Mouse (Mus musculus) hindbrain, embryonic 12.5 days (tissue): ENCODE measurements at regions not wholly inside any gene's neighbourhood (a gene's known extent, or its start where the extent isn't known, plus 50 kb on each side); places are given as distances from the start of the nearest gene placed in this dataset.
"Not testable (repeated sequence)": the region's sequence is repeated elsewhere in the genome, so short reads cannot be mapped to it uniquely, and the experiment has no call there.

ENCODE experiments used
- ATAC-seq: fragments of 200-750 bp; cut with Nextera tagmentation; 2 replicates; pipeline ENCODE4 v1.8.0; 2017; ENCODE audit warnings: moderate TSS enrichment; ENCODE audit not compliant: low FRiP score
- H3K27ac ChIP-seq: fragments of 300-500 bp; sonication (generic); 2 replicates; pipeline ENCODE4 v1.5.1; 2016; ENCODE audit warnings: mild to moderate bottlenecking
- H3K27me3 ChIP-seq: fragments of 300-500 bp; sonication (generic); 2 replicates; pipeline ENCODE4 v1.6.1; 2016; ENCODE audit warnings: mild to moderate bottlenecking
- H3K36me3 ChIP-seq: fragments of 300-500 bp; sonication (generic); 2 replicates; pipeline ENCODE4 v1.6.1; 2016; ENCODE audit warnings: mild to moderate bottlenecking
- H3K4me1 ChIP-seq: fragments of 300-500 bp; sonication (generic); 2 replicates; pipeline ENCODE4 v1.6.1; 2016
- H3K4me2 ChIP-seq: fragments of 300-500 bp; sonication (generic); replicated peaks from 2 replicates; pipeline ENCODE4 v1.6.1; 2016; ENCODE audit warnings: mild to moderate bottlenecking
- H3K4me3 ChIP-seq: fragments of 300-500 bp; sonication (generic); 2 replicates; pipeline ENCODE4 v1.5.1; 2016; ENCODE audit warnings: mild to moderate bottlenecking
- H3K9ac ChIP-seq: fragments of 300-500 bp; sonication (generic); 2 replicates; pipeline ENCODE4 v1.6.1; 2016; ENCODE audit warnings: mild to moderate bottlenecking, moderate library complexity
- H3K9me3 ChIP-seq: fragments of 300-500 bp; sonication (generic); replicated peaks from 2 replicates; pipeline ENCODE4 v1.6.1; 2016; ENCODE audit warnings: mild to moderate bottlenecking
- WGBS: fragments of 180-500 bp; shearing (Covaris S2); methylation state at CpG from one replicate; pipeline ENCODE4 v1.1.7; 2016; 5-methylcytosine and 5-hydroxymethylcytosine counted together

DNA sequence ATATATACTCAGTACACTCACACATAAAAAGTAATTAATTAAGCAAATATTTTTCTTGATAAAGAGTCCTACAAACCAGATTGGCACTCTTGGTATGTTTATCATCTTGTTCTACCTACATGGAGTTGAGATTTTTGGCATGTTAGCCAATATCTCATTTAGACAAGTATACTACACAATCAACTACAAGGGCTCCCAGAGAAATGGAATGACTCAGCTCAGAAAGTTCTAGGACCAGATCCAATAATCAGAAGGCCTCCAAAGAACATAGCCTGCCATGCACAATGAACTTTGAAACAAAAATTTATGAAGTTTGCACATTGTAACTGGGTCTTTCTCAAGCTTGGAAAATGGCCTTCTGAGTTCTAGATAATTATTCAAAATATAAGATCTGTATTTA lies 100.0 kb upstream of the Tbl1x start:
- Histone ChIP-seq H3K4me2 (no peak overlapping the region), H3K4me3 (no peak overlapping the region), H3K4me1 (no peaks in the 10 kb centered on the region), H3K27ac (no peak overlapping the region), H3K36me3 (no peaks in the 10 kb centered on the region), H3K9ac (no peak overlapping the region), H3K9me3 (no peaks in the 10 kb centered on the region), H3K27me3 (no peaks in the 10 kb centered on the region)
- ATAC-seq, result no peak

DNA sequence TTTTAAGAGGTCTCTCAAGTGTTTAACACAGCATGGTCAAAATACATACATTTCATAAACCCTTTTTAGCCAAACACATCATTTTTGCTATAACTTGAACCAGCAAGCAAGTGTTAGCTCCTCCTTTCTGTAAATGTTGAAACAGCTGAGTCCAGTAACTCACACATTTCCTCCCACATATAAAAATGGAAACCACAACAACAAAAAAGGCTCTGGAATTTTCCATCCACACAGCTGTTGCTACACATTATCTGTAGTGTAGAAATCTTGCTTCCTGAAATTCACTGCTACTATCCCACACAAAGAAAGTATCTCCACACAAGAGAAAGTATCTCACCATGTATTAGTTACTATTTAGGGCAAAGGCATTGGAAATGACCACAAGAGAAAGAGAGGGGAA lies 96.7 kb upstream of the Tbl1x start:
- Histone ChIP-seq H3K36me3 (no peaks in the 10 kb centered on the region), H3K27me3 (no peaks in the 10 kb centered on the region), H3K27ac (no peak overlapping the region), H3K4me2 (no peak overlapping the region), H3K9ac (no peak overlapping the region), H3K9me3 (no peaks in the 10 kb centered on the region), H3K4me1 (no peaks in the 10 kb centered on the region), H3K4me3 (no peak overlapping the region)
- no peak for ATAC-seq

DNA sequence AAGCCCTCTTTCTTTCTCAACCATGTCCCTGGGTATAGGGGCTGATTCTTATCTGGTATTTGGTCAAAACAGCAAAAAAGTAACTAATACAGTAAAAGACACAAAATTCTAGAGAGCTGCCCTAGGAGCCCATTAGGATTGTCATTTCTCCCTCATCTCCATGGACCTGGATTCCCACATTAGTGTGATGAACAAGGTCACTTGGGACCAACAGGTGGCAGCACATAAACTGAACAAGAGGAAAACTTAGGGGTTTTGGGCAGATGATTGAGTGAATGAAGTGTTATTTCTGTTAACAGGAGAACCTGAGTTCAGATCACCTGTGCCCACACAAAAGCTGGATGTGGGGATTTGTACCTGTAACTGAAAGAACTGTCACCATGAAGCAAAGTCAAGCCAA lies 93.0 kb upstream of the Tbl1x start:
- H3K4me3 ChIP-seq, result no peak overlapping the region
- H3K36me3 ChIP-seq, result no peaks in the 10 kb centered on the region
- no peak overlapping the region for H3K4me2 ChIP-seq
- H3K9me3 ChIP-seq, result no peaks in the 10 kb centered on the region
- no peak overlapping the region for H3K27ac ChIP-seq
- H3K9ac ChIP-seq, result no peak overlapping the region
- no peak for ATAC-seq
- H3K4me1 ChIP-seq, result no peaks in the 10 kb centered on the region
- no peaks in the 10 kb centered on the region for H3K27me3 ChIP-seq

DNA sequence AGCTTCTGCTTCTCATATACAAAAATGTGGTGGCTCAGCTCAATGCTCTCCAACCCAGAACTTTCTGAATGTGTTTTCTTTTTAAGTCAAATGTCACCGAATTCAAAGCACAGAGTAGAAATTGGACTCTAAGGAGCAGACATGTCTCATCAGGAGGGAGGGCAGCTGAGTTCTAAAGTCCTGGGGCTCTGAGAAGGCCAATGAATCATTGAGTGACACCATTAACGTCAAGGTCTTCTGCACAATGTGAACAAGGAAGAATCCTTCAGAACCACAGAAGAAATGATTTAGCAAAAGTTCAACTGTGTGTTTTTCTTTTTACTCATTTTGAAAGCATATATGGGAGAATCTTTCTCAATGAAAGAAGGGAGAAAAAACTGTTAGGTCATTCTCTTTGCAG lies 88.6 kb upstream of the Tbl1x start:
- no peak for ATAC-seq
- Histone ChIP-seq H3K4me3 (no peak overlapping the region), H3K27me3 (no peaks in the 10 kb centered on the region)

DNA sequence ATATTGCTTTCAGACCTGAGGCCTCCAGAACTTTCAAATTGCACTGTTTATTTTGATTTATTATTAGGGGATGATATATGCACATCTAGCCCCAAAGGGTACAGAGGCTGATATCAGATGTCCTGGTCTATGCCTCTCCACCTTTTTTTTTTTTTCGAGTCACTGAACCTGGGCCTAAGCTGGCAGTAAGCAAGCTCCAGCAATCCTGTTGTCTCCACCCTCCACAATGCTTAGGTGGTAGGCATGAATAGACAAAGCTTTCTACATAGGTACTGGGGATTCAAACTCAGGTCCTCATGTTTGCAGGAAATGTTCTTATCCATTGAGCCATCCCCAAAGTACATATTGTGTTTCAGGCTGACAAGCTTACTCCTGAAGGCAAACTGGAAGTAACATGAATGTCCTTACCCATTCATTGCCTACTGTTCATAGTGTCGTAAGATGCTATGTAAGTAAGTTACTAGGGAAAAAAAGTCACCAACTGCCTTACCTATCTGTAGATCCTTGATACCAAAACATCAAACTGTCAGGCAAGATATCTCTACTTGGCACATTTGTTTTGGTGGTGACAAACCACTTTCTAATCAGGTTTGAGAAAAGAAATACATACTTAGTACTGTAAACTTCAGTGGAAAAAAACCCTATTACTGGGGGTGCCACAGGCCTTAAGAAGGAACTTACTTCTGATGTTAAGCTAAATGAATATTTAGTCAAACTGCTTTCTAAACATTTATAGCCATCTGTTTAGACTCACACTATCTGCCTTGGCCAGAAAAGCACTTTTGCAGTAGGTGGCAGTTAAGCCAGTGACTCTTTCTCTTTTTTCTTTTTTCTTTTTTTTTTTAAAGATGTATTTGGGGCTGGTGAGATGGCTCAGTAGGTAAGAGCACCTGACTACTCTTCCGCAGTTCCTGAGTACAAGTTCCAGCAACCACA lies 85.8 kb upstream of the Tbl1x start:
- H3K4me2 ChIP-seq, result no peak overlapping the region
- no peak overlapping the region for H3K9ac ChIP-seq
- H3K36me3 ChIP-seq, result no peaks in the 10 kb centered on the region
- ATAC-seq, result no peak
- H3K27ac ChIP-seq, result no peak overlapping the region
- WGBS, result 88% methylated on average over 3 of the region's 3 CpGs
- H3K9me3 ChIP-seq, result no peaks in the 10 kb centered on the region
- no peak overlapping the region for H3K4me3 ChIP-seq
- H3K4me1 ChIP-seq, result no peaks in the 10 kb centered on the region
- H3K27me3 ChIP-seq, result no peaks in the 10 kb centered on the region

More for the DNA sequence above, 88.6 kb upstream of the Tbl1x start:
- Histone ChIP-seq H3K27ac (no peak overlapping the region), H3K9ac (no peak overlapping the region), H3K9me3 (no peaks in the 10 kb centered on the region), H3K36me3 (no peaks in the 10 kb centered on the region), H3K4me1 (no peaks in the 10 kb centered on the region), H3K4me2 (no peak overlapping the region)
- 54% methylated on average over 2 of the region's 2 CpGs for WGBS

DNA sequence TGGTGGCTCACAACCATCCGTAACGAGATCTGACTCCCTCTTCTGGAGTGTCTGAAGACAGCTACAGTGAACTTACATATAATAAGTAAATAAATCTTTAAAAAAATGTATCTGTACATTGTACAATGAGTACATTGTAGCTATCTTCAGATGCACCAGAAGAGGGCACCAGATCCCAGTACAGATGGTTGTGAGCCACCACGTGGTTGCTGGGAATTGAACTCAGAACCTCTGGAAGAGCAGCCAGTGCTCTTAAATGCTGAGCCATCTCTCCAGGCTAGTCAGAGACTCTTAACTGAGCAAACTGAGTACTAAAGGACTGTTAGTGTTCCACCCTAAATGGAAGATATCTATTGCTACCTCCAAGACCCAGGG lies 85.1 kb upstream of the Tbl1x start:
- not testable (repeated sequence) for H3K4me3 ChIP-seq, ATAC-seq, H3K4me2 ChIP-seq, H3K36me3 ChIP-seq, H3K9me3 ChIP-seq, H3K9ac ChIP-seq, H3K27me3 ChIP-seq, H3K27ac ChIP-seq, H3K4me1 ChIP-seq
- WGBS, result 71% methylated on average over 3 of the region's 3 CpGs

DNA sequence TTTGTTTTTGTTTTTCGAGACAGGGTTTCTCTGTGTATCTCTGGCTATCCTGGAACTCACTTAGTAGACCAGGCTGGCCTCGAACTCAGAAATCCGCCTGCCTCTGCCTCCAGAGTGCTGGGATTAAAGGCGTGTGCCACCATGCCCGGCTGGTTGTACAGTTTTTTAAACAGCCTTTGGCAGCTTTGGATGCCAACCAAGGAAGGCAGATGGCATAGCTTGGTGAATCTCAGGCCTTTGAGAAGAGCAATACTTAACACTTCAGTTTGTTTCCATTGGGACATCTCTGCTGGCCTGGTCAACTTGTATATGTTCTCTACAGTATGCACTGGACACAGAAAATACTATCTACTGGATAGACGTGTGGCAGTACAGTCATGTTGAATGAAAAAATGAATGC lies 84.0 kb upstream of the Tbl1x start:
- H3K4me1 ChIP-seq, H3K9ac ChIP-seq, H3K9me3 ChIP-seq, H3K4me3 ChIP-seq, H3K4me2 ChIP-seq, H3K27ac ChIP-seq, H3K36me3 ChIP-seq, H3K27me3 ChIP-seq, ATAC-seq: not testable (repeated sequence)
- 81% methylated on average over 6 of the region's 6 CpGs for WGBS

DNA sequence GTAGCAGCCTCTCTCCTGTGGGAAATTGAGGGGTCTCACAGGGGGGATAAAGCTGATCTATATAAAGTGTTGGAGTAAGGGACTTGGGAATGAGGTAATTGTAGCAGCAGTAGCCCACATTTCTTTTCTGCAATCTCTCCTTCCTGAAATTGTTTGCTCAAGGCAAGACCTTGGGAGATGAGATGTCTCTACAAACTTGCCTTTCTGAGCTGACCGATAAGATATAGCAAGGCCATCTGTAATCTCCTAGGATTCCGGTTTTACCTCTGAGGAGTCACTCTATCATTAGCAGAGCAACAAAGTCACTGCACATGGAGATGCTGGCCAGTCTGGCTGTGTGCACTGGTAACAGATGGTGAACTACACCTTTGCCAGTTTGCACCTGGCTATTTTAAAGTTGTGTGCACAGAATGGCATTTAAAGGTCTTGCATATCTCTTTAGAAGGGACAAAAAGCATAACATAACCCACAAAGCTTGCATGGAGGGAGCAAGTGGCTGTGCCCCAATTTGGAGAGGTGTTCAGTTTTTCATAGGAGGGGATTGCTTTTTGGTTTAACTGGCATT lies 78.7 kb upstream of the Tbl1x start:
- H3K36me3 ChIP-seq, result no peaks in the 10 kb centered on the region
- H3K9ac ChIP-seq, result no peak overlapping the region
- no peaks in the 10 kb centered on the region for H3K4me1 ChIP-seq
- H3K27me3 ChIP-seq, result no peaks in the 10 kb centered on the region
- H3K4me2 ChIP-seq, result no peak overlapping the region
- peak overlapping the region; percentile 52; the same call in 1 of the 2 replicates for H3K27ac ChIP-seq
- H3K4me3 ChIP-seq, result no peak overlapping the region
- WGBS, result 85% methylated on average over 2 of the region's 2 CpGs
- ATAC-seq, result no peak
- no peaks in the 10 kb centered on the region for H3K9me3 ChIP-seq

DNA sequence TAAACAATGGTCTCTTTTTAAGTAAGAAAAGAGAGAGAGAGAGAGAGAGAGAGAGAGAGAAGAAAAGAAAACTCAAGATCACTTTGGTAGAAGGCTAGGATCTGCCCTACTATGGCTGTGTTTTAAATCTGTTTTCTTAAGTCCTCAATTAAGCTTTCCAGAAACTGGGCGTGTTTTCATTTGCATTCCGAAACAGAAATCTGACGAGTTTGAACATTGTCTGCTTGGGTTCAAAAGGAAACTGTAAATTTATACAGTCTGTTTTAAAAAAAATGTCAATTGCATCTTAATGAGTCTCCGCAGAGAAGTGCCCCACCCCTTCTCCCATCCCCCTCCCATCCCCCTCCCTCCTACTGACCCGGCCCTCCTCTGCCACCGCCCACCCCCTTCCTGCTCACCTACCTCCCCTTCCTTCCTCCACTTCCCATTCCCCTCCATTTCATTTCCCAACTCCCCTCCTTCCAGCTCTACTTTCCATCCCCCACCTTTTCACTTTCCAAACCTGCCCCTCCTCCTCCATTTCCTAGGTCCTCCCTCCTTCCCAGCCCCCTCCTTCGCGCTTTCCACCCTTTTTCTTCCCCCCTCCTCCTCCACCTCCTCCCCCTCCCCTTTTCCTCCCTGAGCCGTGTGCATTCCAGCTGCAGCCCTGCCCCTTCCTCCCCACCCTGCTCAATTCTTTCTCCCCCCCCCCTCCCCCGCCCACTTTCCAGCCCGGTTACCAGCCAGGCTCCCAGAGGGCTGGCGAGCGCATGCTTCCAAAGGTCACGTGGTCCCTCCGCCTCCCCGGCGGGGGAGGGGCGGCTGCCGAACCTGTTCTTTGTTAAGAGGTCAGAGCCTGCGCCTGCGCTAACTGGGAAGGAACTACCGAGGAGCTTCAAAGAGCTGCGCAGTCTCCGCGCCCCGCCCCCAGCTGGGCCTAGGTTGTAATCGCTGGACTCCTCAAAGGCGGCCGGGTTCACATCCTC lies 77.7 kb upstream of the Tbl1x start:
- Histone ChIP-seq H3K27me3 (no peaks in the 10 kb centered on the region), H3K4me1 (no peaks in the 10 kb centered on the region), H3K9me3 (no peaks in the 10 kb centered on the region), H3K4me3 (no peak overlapping the region), H3K27ac (peak overlapping the region; percentile 68), H3K9ac (no peak overlapping the region), H3K4me2 (peak overlapping the region; percentile 30; the same call in 1 of the 2 replicates), H3K36me3 (no peaks in the 10 kb centered on the region)
- WGBS, result 16% methylated on average over 25 of the region's 29 CpGs
- ATAC-seq, result peak; percentile 99

DNA sequence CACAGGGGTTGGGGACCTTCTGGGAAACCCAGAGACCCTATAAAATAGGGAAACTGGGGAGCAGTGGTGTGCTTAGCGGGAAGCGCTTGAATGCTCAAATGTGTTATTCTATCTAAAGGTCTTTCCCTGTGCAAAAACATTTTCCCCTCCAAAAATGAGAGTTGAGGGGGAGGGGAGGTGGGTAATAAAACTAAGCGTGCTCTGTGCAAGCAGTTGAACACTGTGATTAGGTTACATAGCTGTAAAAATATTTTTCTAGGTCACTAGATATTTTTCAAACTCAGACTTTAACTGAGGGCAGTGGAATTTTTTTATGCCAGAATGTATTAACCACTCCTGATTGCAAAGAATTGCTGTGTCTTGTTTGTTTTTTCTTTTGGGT lies 77.0 kb upstream of the Tbl1x start:
- Histone ChIP-seq H3K9ac (no peak overlapping the region), H3K36me3 (no peaks in the 10 kb centered on the region), H3K9me3 (no peaks in the 10 kb centered on the region), H3K4me2 (peak overlapping the region; percentile 30; the same call in 1 of the 2 replicates), H3K27ac (peak overlapping the region; percentile 68; the same call in 1 of the 2 replicates), H3K27me3 (no peaks in the 10 kb centered on the region), H3K4me1 (no peaks in the 10 kb centered on the region), H3K4me3 (no peak overlapping the region)
- ATAC-seq, result peak; percentile 60
- 32% methylated on average over 3 of the region's 3 CpGs for WGBS

DNA sequence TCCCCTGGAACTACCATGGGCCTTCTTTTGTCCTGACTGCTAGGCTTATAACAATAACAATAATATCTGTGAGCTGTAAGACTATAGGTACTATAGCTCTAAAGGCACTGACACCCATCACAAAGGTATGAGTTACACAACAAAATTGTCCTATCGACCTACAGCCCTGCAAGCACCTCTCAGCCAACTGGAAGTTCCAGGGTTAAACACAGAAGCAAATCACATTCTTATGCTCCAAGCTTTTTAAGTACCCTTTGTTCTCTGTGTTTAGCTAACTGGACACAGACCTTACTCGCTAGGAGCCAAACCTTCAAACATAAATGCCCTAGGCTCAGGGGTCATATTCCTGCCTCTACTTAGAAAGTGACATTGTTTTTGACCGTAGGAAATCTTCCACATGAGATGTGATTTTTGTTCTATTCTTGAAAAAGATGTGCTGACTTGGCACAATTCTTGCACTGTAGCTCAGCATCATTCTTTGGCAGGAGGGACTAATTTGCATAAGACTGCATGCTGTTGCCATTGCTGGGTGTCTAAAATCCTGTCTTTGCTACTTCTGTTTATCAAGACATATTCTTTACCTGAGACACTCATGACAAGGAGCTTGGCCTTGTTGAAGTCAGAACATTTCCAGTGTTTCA lies 66.8 kb upstream of the Tbl1x start:
- H3K36me3 ChIP-seq, result no peaks in the 10 kb centered on the region
- H3K4me1 ChIP-seq, result no peaks in the 10 kb centered on the region
- H3K27ac ChIP-seq, result no peak overlapping the region
- 39% methylated on average over 3 of the region's 3 CpGs for WGBS
- no peak overlapping the region for H3K4me2 ChIP-seq
- no peak overlapping the region for H3K4me3 ChIP-seq
- H3K9ac ChIP-seq, result no peak overlapping the region
- H3K9me3 ChIP-seq, result no peaks in the 10 kb centered on the region
- ATAC-seq, result no peak
- H3K27me3 ChIP-seq, result no peaks in the 10 kb centered on the region

DNA sequence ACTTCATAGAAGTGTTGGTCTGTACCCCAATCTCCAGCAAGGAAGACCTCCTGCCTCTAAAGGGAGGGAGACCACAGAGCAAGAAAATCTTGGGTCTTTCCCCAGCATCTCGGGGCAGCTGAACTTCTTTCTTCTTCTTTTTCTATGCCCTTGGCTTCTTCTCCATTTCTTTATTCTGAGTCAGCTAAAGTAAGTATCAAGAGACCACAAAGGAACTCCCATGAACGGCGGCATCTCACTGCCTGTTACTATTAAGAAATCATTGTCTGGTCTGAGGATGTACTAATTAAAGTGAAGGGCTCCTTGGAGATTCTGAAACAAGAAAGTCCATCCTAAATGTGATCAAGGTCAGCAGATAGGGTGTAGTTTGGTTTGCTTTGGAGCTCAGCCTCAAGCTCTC lies 64.1 kb upstream of the Tbl1x start:
- ATAC-seq, result no peak
- WGBS, result 91% methylated on average over 3 of the region's 3 CpGs

More for the DNA sequence above, 64.1 kb upstream of the Tbl1x start:
- H3K4me2 ChIP-seq, result no peak overlapping the region
- no peak overlapping the region for H3K27ac ChIP-seq
- no peak overlapping the region for H3K9ac ChIP-seq
- no peaks in the 10 kb centered on the region for H3K36me3 ChIP-seq
- no peaks in the 10 kb centered on the region for H3K9me3 ChIP-seq
- no peaks in the 10 kb centered on the region for H3K4me1 ChIP-seq
- H3K4me3 ChIP-seq, result no peak overlapping the region
- H3K27me3 ChIP-seq, result no peaks in the 10 kb centered on the region
